Mouse (Mus musculus): ENCODE data around the gene Kat8. TPM values are rescaled to one million over a fixed set of nuclear protein-coding genes. Genes with fewer than 3 reads are reported as not detected.
A peak's percentile ranks its signal among the peaks of the same experiment; 100 is the strongest.

Kat8 gene
- polyA plus RNA-seq, 1 experiment from 2014 or later: 13.3 TPM

DNA sequence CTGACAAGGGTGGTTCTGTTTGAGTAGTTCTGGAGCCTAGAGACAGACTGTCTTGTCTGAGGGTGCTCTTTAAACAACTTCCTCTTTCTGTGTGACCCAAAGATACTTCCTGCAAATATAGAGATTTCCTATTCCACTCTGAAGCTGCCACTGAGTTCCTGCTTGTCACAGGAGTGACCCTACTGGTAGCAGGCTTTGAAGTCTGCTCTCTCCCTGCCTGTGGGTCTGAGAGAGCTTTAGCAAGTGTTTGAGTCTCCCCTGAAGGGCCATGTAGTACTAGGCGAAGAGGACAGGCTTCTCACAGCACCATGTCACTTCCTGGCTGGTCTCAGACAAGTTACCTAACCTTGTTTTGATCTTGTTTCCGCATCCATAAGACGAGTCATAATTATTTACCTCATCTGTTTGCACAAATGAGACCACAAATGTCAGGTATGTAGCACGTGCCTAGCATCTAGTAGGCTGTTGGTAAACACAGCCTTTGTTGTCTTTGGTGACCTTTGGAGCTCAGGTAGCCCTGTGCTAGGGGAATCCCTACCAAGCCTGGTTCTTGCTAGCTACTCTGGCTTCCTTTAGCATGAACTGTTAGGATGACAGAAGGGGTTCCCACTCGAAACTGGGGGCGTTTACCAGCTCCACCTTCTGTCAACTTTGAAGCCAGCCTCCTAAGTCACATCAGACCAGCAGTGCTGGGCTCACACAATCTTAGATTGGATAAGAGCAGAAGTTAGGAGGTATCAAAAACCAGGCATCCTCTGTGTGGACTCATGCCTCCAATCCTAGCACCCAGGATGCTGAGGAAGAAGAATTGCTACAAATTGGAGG is 10.3 kb downstream of the Kat8 start:
- H3K27me3 ChIP-seq (ENCODE audit: control insufficient read depth, insufficient read depth, low read depth, low read length): no peaks in the 10 kb centered on the region
- no peaks in the 10 kb centered on the region for H3K9me3 ChIP-seq (replicated peaks; ENCODE audit: control insufficient read depth, low read length)
- peaks cover 4% of the 10 kb centered on the region for H3K4me1 ChIP-seq (ENCODE audit: control insufficient read depth, low read depth, low read length)
- H3K36me3 ChIP-seq (ENCODE audit: control insufficient read depth, insufficient read depth): no peaks in the 10 kb centered on the region
- H3K4me2 ChIP-seq (ENCODE audit: low read depth, low read length): no peak overlapping the region
- H3K4me3 ChIP-seq (ENCODE audit: low read depth, low read length): no peak overlapping the region
- ATAC-seq (ENCODE audit: low read depth): peak; percentile 27; the same call in 1 of the 2 replicates
- WGBS (ENCODE audit: insufficient replicate concordance): 40% methylated on average over 6 of the region's 6 CpGs
- H3K9ac ChIP-seq (ENCODE audit: low read depth, low read length): no peak overlapping the region
- H3K27ac ChIP-seq (ENCODE audit: low read length): peak overlapping the region; percentile 35

DNA sequence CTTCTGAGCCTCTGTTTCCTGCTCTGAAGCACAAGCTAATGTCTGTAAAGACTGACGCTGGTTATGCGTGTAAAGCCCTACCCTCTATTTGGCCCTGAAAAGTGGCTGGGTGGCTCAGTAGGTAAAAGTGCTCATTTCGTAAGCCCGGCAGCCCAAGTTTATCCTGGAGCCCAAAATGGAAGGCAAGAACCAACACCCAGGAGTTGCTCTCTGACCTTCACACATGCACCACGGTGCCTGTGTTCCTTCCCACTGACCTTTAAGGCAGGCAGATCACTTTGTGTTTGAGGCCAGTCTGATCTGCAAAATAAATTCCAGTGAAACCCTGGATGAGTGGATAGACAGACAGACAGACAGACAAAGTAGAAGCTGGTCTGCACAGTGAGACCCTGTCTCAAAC is 11.4 kb downstream of the Kat8 start:
- Histone ChIP-seq H3K4me1 (ENCODE audit: control insufficient read depth, low read depth, low read length) (peaks cover 4% of the 10 kb centered on the region), H3K4me3 (ENCODE audit: low read depth, low read length) (no peak overlapping the region), H3K36me3 (ENCODE audit: control insufficient read depth, insufficient read depth) (no peaks in the 10 kb centered on the region), H3K9ac (ENCODE audit: low read depth, low read length) (no peak overlapping the region), H3K9me3 (replicated peaks; ENCODE audit: control insufficient read depth, low read length) (no peaks in the 10 kb centered on the region), H3K4me2 (ENCODE audit: low read depth, low read length) (no peak overlapping the region), H3K27ac (ENCODE audit: low read length) (no peak overlapping the region), H3K27me3 (ENCODE audit: control insufficient read depth, insufficient read depth, low read depth, low read length) (no peaks in the 10 kb centered on the region)
- ATAC-seq (ENCODE audit: low read depth): no peak
- 77% methylated on average over 5 of the region's 5 CpGs for WGBS (ENCODE audit: insufficient replicate concordance)

DNA sequence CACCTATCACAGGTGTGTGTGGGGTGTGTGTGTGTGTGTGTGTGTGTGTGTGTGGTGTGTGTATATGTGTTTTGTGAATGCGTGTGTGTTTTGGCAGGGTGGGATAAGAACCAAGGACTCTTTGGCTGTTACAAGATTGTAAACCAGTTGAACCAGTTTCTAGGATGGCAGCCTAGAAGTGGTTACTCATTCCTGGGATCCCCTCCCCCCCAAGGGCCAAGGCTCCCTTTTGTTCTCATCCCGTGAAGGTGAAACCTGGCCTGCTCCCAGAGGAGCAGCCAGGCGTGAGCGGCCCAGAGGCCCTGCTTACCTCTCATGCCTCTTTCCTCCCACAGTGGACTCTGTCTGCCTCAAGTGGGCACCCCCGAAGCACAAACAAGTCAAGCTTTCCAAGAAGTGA is 12.9 kb downstream of the Kat8 start:
- Histone ChIP-seq H3K9ac (ENCODE audit: low read depth, low read length) (no peak overlapping the region), H3K27ac (ENCODE audit: low read length) (no peak overlapping the region), H3K36me3 (ENCODE audit: control insufficient read depth, insufficient read depth) (no peaks in the 10 kb centered on the region), H3K4me2 (ENCODE audit: low read depth, low read length) (no peak overlapping the region), H3K4me3 (ENCODE audit: low read depth, low read length) (no peak overlapping the region), H3K4me1 (ENCODE audit: control insufficient read depth, low read depth, low read length) (peaks cover 7% of the 10 kb centered on the region), H3K27me3 (ENCODE audit: control insufficient read depth, insufficient read depth, low read depth, low read length) (no peaks in the 10 kb centered on the region), H3K9me3 (replicated peaks; ENCODE audit: control insufficient read depth, low read length) (no peaks in the 10 kb centered on the region)
- 79% methylated on average over 5 of the region's 5 CpGs for WGBS (ENCODE audit: insufficient replicate concordance)
- ATAC-seq (ENCODE audit: low read depth): no peak

DNA sequence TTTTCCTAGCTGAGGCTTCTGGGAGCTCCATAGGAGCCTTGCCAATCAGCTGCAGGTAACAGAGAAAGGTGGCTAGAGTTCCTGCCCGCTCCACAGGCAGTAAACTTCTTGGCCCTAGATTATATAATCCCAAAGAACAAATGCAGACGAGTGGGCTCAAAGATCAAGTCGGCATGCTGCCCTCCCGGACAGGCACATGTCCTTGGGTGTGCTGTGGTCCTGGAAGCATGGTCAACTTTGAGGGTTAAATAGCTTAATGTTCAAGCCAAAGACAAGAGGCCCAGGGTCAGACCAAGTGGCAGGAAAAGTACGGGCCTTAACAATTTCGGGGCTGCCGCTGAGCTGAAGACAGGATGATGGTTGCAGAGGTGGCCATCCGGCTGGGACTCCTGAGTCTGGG is 13.8 kb downstream of the Kat8 start:
- WGBS (ENCODE audit: insufficient replicate concordance): 81% methylated on average over 8 of the region's 8 CpGs
- Histone ChIP-seq H3K4me3 (ENCODE audit: low read depth, low read length) (no peak overlapping the region), H3K4me2 (ENCODE audit: low read depth, low read length) (no peak overlapping the region), H3K27ac (ENCODE audit: low read length) (no peak overlapping the region), H3K36me3 (ENCODE audit: control insufficient read depth, insufficient read depth) (no peaks in the 10 kb centered on the region), H3K4me1 (ENCODE audit: control insufficient read depth, low read depth, low read length) (peaks cover 9% of the 10 kb centered on the region), H3K27me3 (ENCODE audit: control insufficient read depth, insufficient read depth, low read depth, low read length) (no peaks in the 10 kb centered on the region), H3K9me3 (replicated peaks; ENCODE audit: control insufficient read depth, low read length) (no peaks in the 10 kb centered on the region), H3K9ac (ENCODE audit: low read depth, low read length) (no peak overlapping the region)
- no peak for ATAC-seq (ENCODE audit: low read depth)

DNA sequence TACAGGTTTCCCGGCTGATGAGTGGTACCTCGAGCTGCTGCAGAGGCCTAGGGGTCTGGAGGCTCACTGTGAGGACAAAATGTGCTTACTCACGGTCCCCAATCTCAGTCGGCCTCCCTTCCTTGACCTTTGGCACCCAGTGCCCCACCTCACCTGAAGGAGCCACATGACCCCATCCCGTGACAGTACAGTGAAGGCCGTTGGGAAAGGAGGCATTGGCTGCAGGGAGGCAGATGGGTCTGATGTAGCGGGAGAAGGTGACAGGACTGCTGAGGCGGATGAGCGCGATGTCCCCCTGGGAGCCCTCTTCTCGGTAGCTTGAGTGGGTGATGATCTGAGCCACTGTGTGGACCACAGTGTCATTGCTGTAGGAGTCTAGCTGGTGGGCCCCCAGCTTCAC is 14.5 kb downstream of the Kat8 start:
- 77% methylated on average over 11 of the region's 11 CpGs for WGBS (ENCODE audit: insufficient replicate concordance)
- H3K9me3 ChIP-seq (replicated peaks; ENCODE audit: control insufficient read depth, low read length): no peaks in the 10 kb centered on the region
- H3K4me1 ChIP-seq (ENCODE audit: control insufficient read depth, low read depth, low read length): peaks cover 12% of the 10 kb centered on the region
- no peak overlapping the region for H3K4me3 ChIP-seq (ENCODE audit: low read depth, low read length)
- no peaks in the 10 kb centered on the region for H3K27me3 ChIP-seq (ENCODE audit: control insufficient read depth, insufficient read depth, low read depth, low read length)
- no peak overlapping the region for H3K27ac ChIP-seq (ENCODE audit: low read length)
- H3K36me3 ChIP-seq (ENCODE audit: control insufficient read depth, insufficient read depth): no peaks in the 10 kb centered on the region
- no peak overlapping the region for H3K4me2 ChIP-seq (ENCODE audit: low read depth, low read length)
- ATAC-seq (ENCODE audit: low read depth): no peak
- no peak overlapping the region for H3K9ac ChIP-seq (ENCODE audit: low read depth, low read length)

DNA sequence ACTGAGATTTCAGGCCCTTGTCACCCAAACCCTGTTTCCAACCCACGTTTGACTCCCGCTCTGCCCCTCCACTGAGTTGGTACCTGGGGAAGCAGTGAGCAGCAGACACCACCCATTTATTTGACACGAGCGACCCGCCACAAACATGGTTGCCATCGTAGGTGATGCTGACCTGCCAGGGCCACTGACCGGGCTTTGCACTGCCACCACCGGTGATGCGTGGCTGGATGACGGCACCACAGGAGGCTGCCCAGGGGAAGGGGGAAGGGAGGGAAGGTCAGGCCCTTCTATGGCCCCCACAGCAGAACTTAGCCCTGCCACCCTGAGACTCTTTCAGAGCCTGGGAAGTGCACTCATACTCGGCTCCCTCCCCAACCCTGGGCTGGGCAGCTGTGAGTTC is 15.4 kb downstream of the Kat8 start:
- 77% methylated on average over 11 of the region's 11 CpGs for WGBS (ENCODE audit: insufficient replicate concordance)
- H3K36me3 ChIP-seq (ENCODE audit: control insufficient read depth, insufficient read depth): no peaks in the 10 kb centered on the region
- no peak overlapping the region for H3K4me3 ChIP-seq (ENCODE audit: low read depth, low read length)
- H3K9me3 ChIP-seq (replicated peaks; ENCODE audit: control insufficient read depth, low read length): no peaks in the 10 kb centered on the region
- no peaks in the 10 kb centered on the region for H3K27me3 ChIP-seq (ENCODE audit: control insufficient read depth, insufficient read depth, low read depth, low read length)
- no peak overlapping the region for H3K4me2 ChIP-seq (ENCODE audit: low read depth, low read length)
- ATAC-seq (ENCODE audit: low read depth): no peak
- H3K4me1 ChIP-seq (ENCODE audit: control insufficient read depth, low read depth, low read length): peaks cover 14% of the 10 kb centered on the region
- no peak overlapping the region for H3K27ac ChIP-seq (ENCODE audit: low read length)
- H3K9ac ChIP-seq (ENCODE audit: low read depth, low read length): no peak overlapping the region

DNA sequence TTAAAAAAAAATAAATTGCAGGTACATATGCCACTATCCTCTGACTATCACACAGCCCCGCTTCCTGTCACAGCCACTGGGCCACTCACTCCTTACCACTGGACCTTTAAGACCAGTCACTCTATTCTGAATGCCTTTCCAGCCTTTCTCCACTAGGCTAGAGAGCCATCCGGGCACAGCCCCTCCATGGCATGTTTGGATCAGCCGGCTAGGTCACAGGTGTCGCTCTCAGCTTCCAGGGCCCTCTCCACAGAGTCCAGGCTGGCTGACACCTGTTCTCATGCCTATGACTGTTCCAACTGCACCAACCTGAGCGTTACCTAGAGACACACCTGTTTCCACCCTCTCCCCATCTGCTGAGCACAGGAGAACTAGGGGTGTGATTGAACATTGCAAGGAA is 16.3 kb downstream of the Kat8 start:
- H3K4me1 ChIP-seq (ENCODE audit: control insufficient read depth, low read depth, low read length): peaks cover 13% of the 10 kb centered on the region
- no peaks in the 10 kb centered on the region for H3K36me3 ChIP-seq (ENCODE audit: control insufficient read depth, insufficient read depth)
- H3K27me3 ChIP-seq (ENCODE audit: control insufficient read depth, insufficient read depth, low read depth, low read length): no peaks in the 10 kb centered on the region
- no peak overlapping the region for H3K9ac ChIP-seq (ENCODE audit: low read depth, low read length)
- H3K9me3 ChIP-seq (replicated peaks; ENCODE audit: control insufficient read depth, low read length): no peaks in the 10 kb centered on the region
- H3K27ac ChIP-seq (ENCODE audit: low read length): no peak overlapping the region
- H3K4me2 ChIP-seq (ENCODE audit: low read depth, low read length): peak overlapping the region; percentile 33
- ATAC-seq (ENCODE audit: low read depth): no peak
- H3K4me3 ChIP-seq (ENCODE audit: low read depth, low read length): peak overlapping the region; percentile 43
- WGBS (ENCODE audit: insufficient replicate concordance): 56% methylated on average over 5 of the region's 5 CpGs

DNA sequence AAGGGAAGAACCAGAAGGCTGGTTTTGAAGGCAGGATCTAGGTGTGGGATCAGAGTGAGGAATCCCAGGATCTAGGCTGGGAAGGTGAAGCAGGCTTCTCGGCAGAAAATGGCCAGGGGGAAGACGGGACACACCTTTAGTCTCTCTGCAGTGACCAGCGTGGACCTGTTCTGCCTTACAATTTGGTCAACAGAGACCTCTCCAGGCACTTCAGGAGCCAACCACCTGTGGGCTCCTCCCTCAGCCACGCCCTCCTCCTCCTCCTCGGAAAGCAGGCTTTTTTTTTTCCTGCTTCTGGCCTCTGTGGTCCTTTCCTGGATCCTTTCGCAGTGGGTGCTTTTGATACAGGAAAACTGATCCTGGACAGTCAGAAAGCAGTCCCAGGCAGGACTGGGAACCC is 17.6 kb downstream of the Kat8 start, which contains the start of gene Prss8:
TSS of gene Prss8 (minus strand) at position 182 of the 400 bp plus-strand sequence.
- ATAC-seq (ENCODE audit: low read depth): peak; percentile 58

DNA sequence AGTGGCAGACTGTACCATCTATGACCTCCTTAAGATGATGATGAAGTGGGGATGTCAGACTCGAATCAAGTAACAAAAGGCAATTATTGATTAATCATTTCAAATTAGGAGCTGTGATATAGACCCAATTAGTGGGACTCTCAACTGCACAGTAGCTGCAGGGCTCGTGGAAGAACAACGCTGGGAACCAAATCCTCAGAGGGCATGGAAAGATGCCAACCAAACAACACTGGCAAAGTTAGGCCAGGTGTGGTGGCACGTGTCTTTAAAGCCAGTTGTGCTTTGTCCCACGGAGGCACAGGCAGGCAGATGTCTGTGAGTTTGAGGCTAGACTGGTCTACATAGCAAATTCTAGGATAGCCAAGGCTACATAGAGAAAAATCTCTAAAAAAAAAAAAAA is 18.3 kb downstream of the Kat8 start:
- peaks cover 19% of the 10 kb centered on the region for H3K4me1 ChIP-seq (ENCODE audit: control insufficient read depth, low read depth, low read length)
- H3K4me3 ChIP-seq (ENCODE audit: low read depth, low read length): no peak overlapping the region
- no peak overlapping the region for H3K27ac ChIP-seq (ENCODE audit: low read length)
- H3K36me3 ChIP-seq (ENCODE audit: control insufficient read depth, insufficient read depth): no peaks in the 10 kb centered on the region
- ATAC-seq (ENCODE audit: low read depth): no peak
- H3K9ac ChIP-seq (ENCODE audit: low read depth, low read length): no peak overlapping the region
- no peak overlapping the region; the same call in 1 of the 2 replicates for H3K4me2 ChIP-seq (ENCODE audit: low read depth, low read length)
- H3K27me3 ChIP-seq (ENCODE audit: control insufficient read depth, insufficient read depth, low read depth, low read length): no peaks in the 10 kb centered on the region
- H3K9me3 ChIP-seq (replicated peaks; ENCODE audit: control insufficient read depth, low read length): no peaks in the 10 kb centered on the region
- WGBS (ENCODE audit: insufficient replicate concordance): 65% methylated on average over 5 of the region's 5 CpGs

More for the DNA sequence above, 17.6 kb downstream of the Kat8 start, which contains the start of gene Prss8:
- H3K9ac ChIP-seq (ENCODE audit: low read depth, low read length): peak within 1 kb of the TSS; percentile 23; the same call in 1 of the 2 replicates
- H3K4me1 ChIP-seq (ENCODE audit: control insufficient read depth, low read depth, low read length): peaks cover 17% of the 10 kb centered on the region
- no peaks in the 10 kb centered on the region for H3K9me3 ChIP-seq (replicated peaks; ENCODE audit: control insufficient read depth, low read length)
- WGBS (ENCODE audit: insufficient replicate concordance): 41% methylated on average over 6 of the region's 6 CpGs
- peak within 1 kb of the TSS; percentile 33 for H3K4me2 ChIP-seq (ENCODE audit: low read depth, low read length)
- no peak within 1 kb of the TSS for H3K27ac ChIP-seq (ENCODE audit: low read length)
- H3K27me3 ChIP-seq (ENCODE audit: control insufficient read depth, insufficient read depth, low read depth, low read length): no peaks in the 10 kb centered on the region
- H3K36me3 ChIP-seq (ENCODE audit: control insufficient read depth, insufficient read depth): no peaks in the 10 kb centered on the region
- peak within 1 kb of the TSS; percentile 43 for H3K4me3 ChIP-seq (ENCODE audit: low read depth, low read length)

All from liver, embryonic 16.5 days (tissue).